Mouse (Mus musculus) gastrocnemius, adult 2 months (tissue): Measurements from ENCODE around the gene Pum2. TPM values are rescaled to one million over a fixed set of nuclear protein-coding genes. Genes with fewer than 3 reads are reported as not detected.

ENCODE experiments used
- DNase-seq: peaks from one replicate; pipeline ENCODE4 v3.0.0; 2022
- H3K27ac ChIP-seq: fragments of 200-600 bp; 2 replicates; pipeline ENCODE4 v1.8.1; 2022; ENCODE audit warnings: mild to moderate bottlenecking
- H3K4me3 ChIP-seq: fragments of 200-600 bp; 2 replicates; pipeline ENCODE4 v1.8.1; 2022; ENCODE audit warnings: mild to moderate bottlenecking, moderate library complexity
- CTCF ChIP-seq: fragments of 200-600 bp; IDR thresholded peaks from 2 replicates; pipeline ENCODE4 v1.8.1; 2022; ENCODE audit warnings: antibody characterized with exemption, mild to moderate bottlenecking, moderate library complexity
- intact Hi-C: fragments of 180-260 bp; cut with DNase I; formaldehyde crosslinking; loops from one replicate; pipeline ENCODE4 v1.15.1; 2025
- total RNA-seq, 2 experiments: library from RNA; stranded (reverse); gene quantifications; 2 replicates each; pipeline ENCODE4 v1.2.3; 2021

Gene Pum2
- total RNA-seq, 2 experiments from 2014 or later = 83.1 to 83.6 TPM

DNA sequence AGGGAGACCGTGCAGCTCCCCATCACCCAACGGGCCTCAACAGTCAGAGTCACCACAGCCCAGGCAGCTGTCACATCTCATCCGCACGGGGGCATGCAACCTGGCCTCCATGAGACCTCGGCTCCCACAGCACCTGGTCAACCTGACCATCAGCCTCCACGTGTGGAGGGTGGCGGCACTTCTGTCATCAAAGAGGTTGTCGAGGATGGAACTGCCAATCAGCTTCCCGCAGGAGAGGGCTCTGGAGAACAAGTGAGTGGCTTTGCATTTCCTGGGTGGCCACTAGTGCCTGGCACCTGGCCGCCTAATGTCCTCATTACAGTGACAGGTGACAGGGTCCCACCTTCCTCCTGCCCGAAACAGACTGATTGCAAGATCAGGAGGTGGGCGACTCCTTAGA is 116.7 kb downstream of the Pum2 start:
- Histone ChIP-seq H3K27ac (no peak overlapping the region), H3K4me3 (no peak overlapping the region)
- TF ChIP-seq CTCF = no peak
- no peak for DNase-seq
- intact Hi-C loops = no loop called here

- no peak overlapping the region for H3K27ac ChIP-seq
- no peak for TF ChIP-seq CTCF
- intact Hi-C loops = no loop called here
- H3K4me3 ChIP-seq = no peak overlapping the region
- no peak for DNase-seq
Observed at GRCm38 (mm10) chr12:8793410-8794051, 119.6 kb downstream of the Pum2 start.

DNA sequence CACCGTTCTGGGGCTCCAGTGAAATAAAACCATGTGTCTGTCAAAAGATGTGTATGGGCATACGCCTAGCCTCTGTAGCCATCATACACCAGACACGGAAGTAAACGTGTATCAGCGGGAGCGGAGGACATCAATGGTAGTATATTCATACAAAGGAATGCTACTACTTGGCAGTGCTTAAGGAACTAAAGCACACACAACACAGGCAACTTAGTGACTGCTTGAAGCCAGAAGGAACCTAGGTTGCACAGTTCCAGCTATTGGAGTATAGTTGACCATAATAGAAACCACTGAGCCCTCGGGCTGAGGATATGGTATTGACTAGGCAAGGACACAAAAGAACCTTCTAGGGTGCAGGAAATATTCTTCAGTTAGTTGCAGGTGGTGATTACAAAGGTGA is 124.0 kb downstream of the Pum2 start:
- TF ChIP-seq CTCF = no peak
- H3K27ac ChIP-seq = peak overlapping the region; percentile 43; the same call in 1 of the 2 replicates
- DNase-seq = no peak
- H3K4me3 ChIP-seq = no peak overlapping the region
- intact Hi-C loops = no loop called here

DNA sequence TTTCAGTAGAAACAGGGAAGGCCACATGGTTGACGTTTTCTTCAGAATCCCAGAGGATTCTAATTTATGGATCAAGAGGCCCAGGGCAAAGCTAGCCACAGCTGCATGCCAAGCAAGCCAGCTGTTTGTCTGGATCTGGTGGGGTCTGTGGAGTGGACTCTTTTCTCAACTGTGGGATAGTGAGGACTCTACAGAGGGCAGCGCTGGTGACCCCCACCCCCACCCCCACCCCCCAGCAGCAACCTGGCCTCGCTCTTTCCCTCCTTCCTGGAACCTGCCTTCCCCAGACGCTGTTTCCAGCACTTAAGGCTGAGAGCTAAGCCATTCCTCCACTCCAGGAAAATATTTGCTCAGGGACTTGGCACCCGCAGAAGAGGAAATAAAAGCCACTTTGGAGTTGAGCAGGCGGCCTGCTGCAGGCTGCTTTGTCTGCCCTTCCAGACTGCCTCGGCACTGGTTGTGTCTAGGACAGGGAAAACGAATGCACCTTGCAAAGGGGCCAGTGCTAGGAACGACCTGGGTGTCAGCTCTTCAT is 124.6 kb downstream of the Pum2 start:
- no peak for DNase-seq
- Histone ChIP-seq H3K27ac (peak overlapping the region; percentile 43), H3K4me3 (no peak overlapping the region)
- TF ChIP-seq CTCF = no peak
- intact Hi-C loops = no loop called here

Other genes with a start within 250 kb of the Pum2 start
- gene Rhob, start 174.1 kb upstream of the Pum2 start, total RNA-seq = 100 to 1,000 TPM in 1 of 2 experiments, 10 to 100 TPM in 1; 33.5 to 115 TPM
- not detected for gene Slc7a15, start 75.1 kb upstream of the Pum2 start, total RNA-seq
- gene Sdc1, start 97.2 kb downstream of the Pum2 start, total RNA-seq = 1 to 10 TPM; 1.9 to 2.7 TPM
- gene Laptm4a, start 247.5 kb downstream of the Pum2 start, total RNA-seq = 100 to 1,000 TPM; 195 to 263 TPM